Mouse (Mus musculus): Measurements from ENCODE around the gene Strn.

The Strn gene

GRCm38 (mm10) chr17:78614481-78614880 lies 122.5 kb downstream of the Strn start:
- DNase-seq = no peak

- DNase-seq = peak; percentile 69 to 72
Measured at GRCm38 (mm10) chr17:78611117-78611516, 125.9 kb downstream of the Strn start.

GRCm38 (mm10) chr17:78609191-78609855 lies 127.7 kb downstream of the Strn start:
- DNase-seq = no peak

GRCm38 (mm10) chr17:78608716-78609115 lies 128.3 kb downstream of the Strn start:
- no peak for DNase-seq

- DNase-seq = no peak
Measured at GRCm38 (mm10) chr17:78608135-78608670, 128.8 kb downstream of the Strn start.

GRCm38 (mm10) chr17:78604431-78604830 lies 132.6 kb downstream of the Strn start:
- DNase-seq = peak; percentile 82 to 84

GRCm38 (mm10) chr17:78603872-78604271 lies 133.1 kb downstream of the Strn start:
- peak; percentile 83 to 84 for DNase-seq

- DNase-seq = no peak
Measured at GRCm38 (mm10) chr17:78602316-78602715, 134.7 kb downstream of the Strn start.

GRCm38 (mm10) chr17:78601601-78602000 lies 135.4 kb downstream of the Strn start:
- no peak for DNase-seq

GRCm38 (mm10) chr17:78601042-78601441 lies 136.0 kb downstream of the Strn start:
- DNase-seq = no peak

All from kidney, postnatal 4 days (tissue).